Mouse (Mus musculus) neural tube, embryonic 11.5 days (tissue): ENCODE data around the gene Taco1. TPM values are rescaled to one million over a fixed set of nuclear protein-coding genes. Genes with fewer than 3 reads are reported as not detected.
"Not testable (repeated sequence)": the region's sequence is repeated elsewhere in the genome, so short reads cannot be mapped to it uniquely, and the experiment has no call there.

Experiments
- ATAC-seq: fragments of 200-750 bp; cut with Nextera tagmentation; 2 replicates; pipeline ENCODE4 v1.8.0; 2017; ENCODE audit warnings: moderate number of reproducible peaks, mild to moderate bottlenecking, moderate TSS enrichment, moderate library complexity; ENCODE audit not compliant: insufficient read depth, low FRiP score, low TSS enrichment
- DNase-seq: peaks from one replicate; pipeline ENCODE4 v3.0.0-alpha.2; 2015; ENCODE audit warnings: low spot score
- H3K27ac ChIP-seq: fragments of 300-500 bp; sonication (generic); 2 replicates; pipeline ENCODE4 v1.5.1; 2014; ENCODE audit warnings: low read depth, mild to moderate bottlenecking, low read length
- H3K27me3 ChIP-seq: fragments of 300-500 bp; sonication (generic); 2 replicates; pipeline ENCODE4 v1.6.1; 2014; ENCODE audit warnings: mild to moderate bottlenecking, low read length, mixed read lengths; ENCODE audit not compliant: control insufficient read depth, insufficient read depth
- H3K36me3 ChIP-seq: fragments of 300-500 bp; sonication (generic); 2 replicates; pipeline ENCODE4 v1.6.1; 2014; ENCODE audit warnings: mild to moderate bottlenecking, low read length, moderate library complexity, mixed read lengths; ENCODE audit not compliant: control insufficient read depth, insufficient read depth
- H3K4me1 ChIP-seq: fragments of 300-500 bp; sonication (generic); 2 replicates; pipeline ENCODE4 v1.6.1; 2014; ENCODE audit warnings: low read length, mixed read lengths; ENCODE audit not compliant: control insufficient read depth, insufficient read depth
- H3K4me2 ChIP-seq: fragments of 300-500 bp; sonication (generic); 2 replicates; pipeline ENCODE4 v1.6.1; 2014; ENCODE audit warnings: low read depth, mild to moderate bottlenecking, moderate library complexity
- H3K4me3 ChIP-seq: fragments of 300-500 bp; sonication (generic); 2 replicates; pipeline ENCODE4 v1.5.1; 2014; ENCODE audit warnings: low read depth, low read length
- H3K9ac ChIP-seq: fragments of 300-500 bp; sonication (generic); 2 replicates; pipeline ENCODE4 v1.6.1; 2014; ENCODE audit warnings: mild to moderate bottlenecking, low read length
- H3K9me3 ChIP-seq: fragments of 300-500 bp; sonication (generic); 2 replicates; pipeline ENCODE4 v1.6.1; 2016; ENCODE audit warnings: low read length; ENCODE audit not compliant: control insufficient read depth
- WGBS: fragments of 180-500 bp; shearing (Covaris S2); extraction: QIAGEN DNeasy Blood & Tissue Kit; methylation state at CpG from one replicate; pipeline ENCODE4 v1.1.7; 2014; 5-methylcytosine and 5-hydroxymethylcytosine counted together
- polyA plus RNA-seq: library from polyadenylated mRNA; unstranded; fragments of >200 nt; fragmentation: Nextera tagmentation; extraction: Ambion mirVana; gene quantifications from 2 replicates; pipeline ENCODE4 v1.2.1, GENCODE M21; 2014

Taco1 gene
- polyA plus RNA-seq, 1 experiment from 2014 or later: 7.9 TPM

GRCm38 (mm10) chr11:106055341-106055740 is 10.5 kb upstream of the Taco1 start:
- ATAC-seq (no peak), DNase-seq (no peak)
- Histone ChIP-seq H3K9me3 (no peaks in the 10 kb centered on the region), H3K4me3 (no peak overlapping the region), H3K9ac (no peak overlapping the region), H3K36me3 (peaks cover 13% of the 10 kb centered on the region), H3K4me2 (no peak overlapping the region), H3K27me3 (no peaks in the 10 kb centered on the region), H3K27ac (no peak overlapping the region), H3K4me1 (no peaks in the 10 kb centered on the region)
- WGBS: 95% methylated on average over 6 of the region's 6 CpGs

GRCm38 (mm10) chr11:106056819-106057491 is 8.9 kb upstream of the Taco1 start:
- peaks cover 9% of the 10 kb centered on the region for H3K36me3 ChIP-seq
- no peak overlapping the region for H3K27ac ChIP-seq
- H3K9ac ChIP-seq: no peak overlapping the region
- DNase-seq (no peak), ATAC-seq (no peak)
- H3K4me2 ChIP-seq: no peak overlapping the region
- 90% methylated on average over 8 of the region's 8 CpGs for WGBS
- H3K9me3 ChIP-seq: no peaks in the 10 kb centered on the region
- no peaks in the 10 kb centered on the region for H3K4me1 ChIP-seq
- H3K27me3 ChIP-seq: no peaks in the 10 kb centered on the region
- H3K4me3 ChIP-seq: no peak overlapping the region

- ATAC-seq: no peak
- Histone ChIP-seq H3K4me2 (no peak overlapping the region), H3K4me1 (no peaks in the 10 kb centered on the region), H3K9ac (no peak overlapping the region), H3K9me3 (no peaks in the 10 kb centered on the region), H3K4me3 (no peak overlapping the region), H3K27me3 (no peaks in the 10 kb centered on the region), H3K27ac (no peak overlapping the region), H3K36me3 (peaks cover 7% of the 10 kb centered on the region)
- no peak for DNase-seq
- WGBS: 90% methylated on average over 8 of the region's 8 CpGs
These were observed 7.8 kb upstream of the Taco1 start for GRCm38 (mm10) chr11:106058020-106058419.

- WGBS: 77% methylated on average over 1 of the region's 1 CpGs
- no peaks in the 10 kb centered on the region for H3K27me3 ChIP-seq
- no peak overlapping the region for H3K9ac ChIP-seq
- DNase-seq (no peak), ATAC-seq (no peak)
- no peak overlapping the region for H3K4me3 ChIP-seq
- no peaks in the 10 kb centered on the region for H3K4me1 ChIP-seq
- H3K27ac ChIP-seq: no peak overlapping the region
- H3K9me3 ChIP-seq: no peaks in the 10 kb centered on the region
- no peak overlapping the region for H3K4me2 ChIP-seq
- peaks cover 2% of the 10 kb centered on the region for H3K36me3 ChIP-seq
These were observed 5.3 kb upstream of the Taco1 start for GRCm38 (mm10) chr11:106060549-106060948.

- WGBS: 88% methylated on average over 1 of the region's 1 CpGs
- Histone ChIP-seq H3K4me2 (no peak overlapping the region), H3K36me3 (peaks cover 2% of the 10 kb centered on the region; the same call in 1 of the 2 replicates), H3K4me1 (no peaks in the 10 kb centered on the region), H3K9ac (no peak overlapping the region), H3K9me3 (no peaks in the 10 kb centered on the region), H3K27me3 (no peaks in the 10 kb centered on the region), H3K27ac (no peak overlapping the region), H3K4me3 (no peak overlapping the region)
- ATAC-seq (no peak), DNase-seq (no peak)
These were observed 4.5 kb upstream of the Taco1 start for GRCm38 (mm10) chr11:106061311-106061710.

- WGBS: 84% methylated on average over 5 of the region's 5 CpGs
- H3K27ac ChIP-seq: no peak overlapping the region
- 0 out of 2 replicates have a peak, but pooled peaks cover 5% of the 10 kb centered on the region for H3K4me1 ChIP-seq
These were observed 2.1 kb upstream of the Taco1 start for GRCm38 (mm10) chr11:106063756-106064155.

GRCm38 (mm10) chr11:106065073-106065922 is 563 bp upstream of the Taco1 start:
- Histone ChIP-seq H3K27ac (no peak overlapping the region), H3K27me3 (no peaks in the 10 kb centered on the region), H3K4me1 (0 out of 2 replicates have a peak, but pooled peaks cover 5% of the 10 kb centered on the region), H3K36me3 (no peaks in the 10 kb centered on the region; the same call in 1 of the 2 replicates), H3K4me3 (peak overlapping the region; percentile 63), H3K9me3 (no peaks in the 10 kb centered on the region), H3K9ac (peak overlapping the region; percentile 37; the same call in 1 of the 2 replicates), H3K4me2 (peak overlapping the region; percentile 82)
- ATAC-seq (0 out of 2 replicates have a peak, but pooled peaks have one; percentile 4), DNase-seq (no peak)
- 45% methylated on average over 18 of the region's 18 CpGs for WGBS

More at GRCm38 (mm10) chr11:106063756-106064155, 2.1 kb upstream of the Taco1 start:
- H3K36me3 ChIP-seq: no peaks in the 10 kb centered on the region; the same call in 1 of the 2 replicates
- ATAC-seq (no peak), DNase-seq (no peak)
- no peaks in the 10 kb centered on the region for H3K27me3 ChIP-seq
- no peak overlapping the region for H3K4me2 ChIP-seq
- no peak overlapping the region for H3K9ac ChIP-seq
- H3K9me3 ChIP-seq: no peaks in the 10 kb centered on the region
- H3K4me3 ChIP-seq: no peak overlapping the region

GRCm38 (mm10) chr11:106066616-106067015 is 755 bp downstream of the Taco1 start:
- WGBS: 18% methylated on average over 23 of the region's 23 CpGs
- Histone ChIP-seq H3K4me3 (peak overlapping the region; percentile 63), H3K9ac (peak overlapping the region; percentile 76), H3K4me2 (peak overlapping the region; percentile 82)
- not testable (repeated sequence) for ATAC-seq, H3K36me3 ChIP-seq, H3K27me3 ChIP-seq, H3K4me1 ChIP-seq, H3K27ac ChIP-seq, H3K9me3 ChIP-seq
- peak; percentile 67 for DNase-seq
